In the genomic region with DNA sequence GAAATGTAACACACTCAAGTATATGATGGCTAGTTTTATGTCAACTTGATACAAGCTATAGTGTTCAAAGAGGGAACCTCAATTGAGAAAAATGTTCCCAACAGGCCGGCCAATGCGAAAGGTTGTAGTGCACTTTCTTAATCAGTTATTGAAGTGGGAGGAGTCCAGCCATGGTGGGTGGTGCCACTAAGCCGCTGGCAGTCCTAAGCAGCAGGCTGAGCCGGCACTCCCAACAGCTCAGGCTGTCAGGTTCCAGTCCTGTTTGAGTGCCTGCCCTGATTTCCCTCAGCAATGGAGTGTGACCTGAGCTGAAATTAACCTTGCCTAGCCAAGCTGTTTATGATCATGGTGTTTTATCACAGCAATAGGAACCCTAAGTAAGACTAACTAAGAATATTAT, we compare ENCODE assay signal across 24 mouse cellular contexts. TPM values are rescaled to one million over a fixed set of nuclear protein-coding genes. Genes with fewer than 3 reads are reported as not detected.
DNase-seq lines count a peak whose midpoint lies in the region; TF ChIP-seq lines count a peak whose summit lies in the region.
"Had no signal": no experiment of that assay in that cellular context is flagged by ENCODE, and none has a peak within 500 bp of the region (broad histone marks: within the 10 kb centered on the region; RNA-seq: fewer than 3 reads in every experiment).

No protein-coding gene starts in this region.

- H3K79me2 ChIP-seq in liver, adult 2 months (ENCODE audit: control insufficient read depth, insufficient read depth, low read length): no peaks in the 10 kb centered on the region

- no peak for TF ChIP-seq CTCF in liver, adult 2 months (IDR thresholded peaks at IDR 0.05; ENCODE audit: low read depth, low read length)

- H3K4me3 ChIP-seq in liver, adult 2 months (ENCODE audit: insufficient read depth, low read depth, low read length): no peak overlapping the region
- H3K4me3 ChIP-seq: erythroblast, embryonic 14.5 days; heart, adult 2 months; heart, embryonic 12.5 days; midbrain, embryonic 10.5 days; midbrain, embryonic 15.5 days; neural tube, embryonic 12.5 days had no signal

- no peak overlapping the region for H3K27ac ChIP-seq in liver, adult 2 months (replicated peaks; ENCODE audit: insufficient read depth, low read depth, low read length)
- H3K27ac ChIP-seq: heart, adult 2 months; hindbrain, embryonic 14.5 days; liver, embryonic 14.5 days; midbrain, embryonic 10.5 days; midbrain, embryonic 15.5 days; neural tube, embryonic 12.5 days had no signal

- TF ChIP-seq POLR2A in liver, adult 2 months (IDR thresholded peaks at IDR 0.05; ENCODE audit: extremely low read depth, insufficient read depth, low read length): no peak

- DNase-seq in liver, adult 2 months (ENCODE audit: extremely low read depth, low read depth, low spot score): peak; percentile 65
- DNase-seq in liver: no peak
- DNase-seq in kidney, adult 9 months: peak; percentile 78
- peak; percentile 45 for DNase-seq in kidney, postnatal 14 days
- no peak for DNase-seq in neural tube, embryonic 10.5 days (ENCODE audit: extremely low spot score, low spot score)
- DNase-seq in heart, postnatal 36 days: no peak
- no peak for DNase-seq in thymus, postnatal 25 days
- DNase-seq: adrenal gland, adult 2 months; cerebellum, adult 9-11 months; forebrain, postnatal 0 days; heart, adult 2 months; layer of hippocampus, postnatal 36 days; left cerebral cortex, postnatal 4 days; lung, adult 2 months; lung, postnatal 14 days; right cerebral cortex, adult 18-20 months; right cerebral cortex, postnatal 4 days had no signal

- H3K36me3 ChIP-seq in liver, adult 2 months (ENCODE audit: control insufficient read depth, insufficient read depth, low read length): no peaks in the 10 kb centered on the region
- H3K36me3 ChIP-seq: heart, embryonic 12.5 days; midbrain, embryonic 10.5 days; midbrain, embryonic 15.5 days; neural tube, embryonic 12.5 days had no signal

- intact Hi-C loops in heart, postnatal 36 days (cut with DNase I): no loop called here

- 54% methylated on average over 4 of the region's 4 CpGs for WGBS in liver, adult 2 months

- H3K4me1 ChIP-seq in liver, adult 2 months (ENCODE audit: control insufficient read depth, insufficient read depth, low read length): no peaks in the 10 kb centered on the region
- H3K4me1 ChIP-seq: midbrain, embryonic 10.5 days; midbrain, embryonic 15.5 days; neural tube, embryonic 12.5 days had no signal

- no peak overlapping the region for H3K9ac ChIP-seq in liver, adult 2 months (ENCODE audit: low read depth, low read length)
- H3K9ac ChIP-seq: forebrain, postnatal 0 days; heart, embryonic 12.5 days; hindbrain, embryonic 14.5 days; liver, embryonic 14.5 days; midbrain, embryonic 15.5 days; neural tube, embryonic 12.5 days had no signal

- no peaks in the 10 kb centered on the region for H3K27me3 ChIP-seq in liver, adult 2 months (ENCODE audit: control insufficient read depth, insufficient read depth, low read length)
- H3K27me3 ChIP-seq: heart, embryonic 12.5 days; midbrain, embryonic 15.5 days; neural tube, embryonic 12.5 days had no signal

RNA-seq across cellular contexts. Expression of a gene that starts 20.6 kb away (rescaled TPM):
- 0.37 and 0.40 TPM in 2 replicates for total RNA-seq in liver, adult 2 months (2014; rRNA removed)
- polyA plus RNA-seq in liver, adult 2 months (2012; rRNA removed): 0.22 and 0.55 TPM in 2 replicates
- total RNA-seq in heart, postnatal 36 days (2021): 1 to 10 TPM; 2.4 to 4.9 TPM

Comparison
In these comparisons a context has a peak if more than half of its experiments do, and no peak if none do; other contexts are left out.
1. DNase-seq: peak in liver, adult 2 months (single experiment), kidney, adult 9 months (single experiment) and kidney, postnatal 14 days (single experiment); none in liver (single experiment), neural tube, embryonic 10.5 days (single experiment), heart, postnatal 36 days (0 of 2) and thymus, postnatal 25 days (single experiment).